Mouse (Mus musculus) C2C12 (cell line): ENCODE measurements around the gene Nnmt.

Experiments used
- CEBPB ChIP-seq: IDR thresholded peaks from one replicate; pipeline ENCODE4 v1.6.1; 2011; ENCODE audit warnings: low read depth, mild to moderate bottlenecking, control low read depth, moderate library complexity
- CTCF ChIP-seq: IDR thresholded peaks from one replicate; pipeline ENCODE4 v1.5.1; 2011; ENCODE audit not compliant: control insufficient read depth, insufficient read depth, insufficient read length
- MYOD1 ChIP-seq: IDR thresholded peaks from one replicate; pipeline ENCODE4 v1.6.1; 2011; ENCODE audit warnings: low read depth; ENCODE audit not compliant: control insufficient read depth, insufficient read length
- MYOG ChIP-seq: IDR thresholded peaks from one replicate; pipeline ENCODE4 v1.6.1; 2011; ENCODE audit not compliant: control insufficient read depth, insufficient read length; ENCODE audit errors: extremely low read depth
- USF1 ChIP-seq: IDR thresholded peaks from one replicate; pipeline ENCODE4 v1.6.1; 2011; ENCODE audit warnings: low read depth, mild to moderate bottlenecking, control low read depth, moderate library complexity

DNA sequence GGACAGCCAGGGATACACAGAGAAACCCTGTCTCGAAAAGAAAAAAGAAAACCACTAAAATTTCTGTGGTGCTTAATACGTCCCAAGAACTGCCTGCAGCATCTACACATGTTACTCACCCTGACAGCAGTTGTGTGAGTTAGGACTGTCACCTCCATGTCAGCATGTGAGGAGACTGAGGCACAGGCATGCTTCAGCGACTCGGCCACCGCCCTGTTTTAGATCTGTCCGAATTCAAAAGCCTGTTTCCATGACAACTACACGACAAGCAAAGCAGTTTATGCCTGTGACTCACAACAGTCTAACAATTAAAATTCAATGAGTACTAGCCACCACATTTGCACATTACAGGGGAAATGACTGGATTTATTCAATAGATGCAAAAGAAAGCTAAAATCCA, 2.5 kb upstream of the Nnmt start:
- TF ChIP-seq CTCF (no peak), USF1 (no peak), CEBPB (no peak), MYOG (no peak), MYOD1 (no peak)
